Mouse (Mus musculus) liver, embryonic 13.5 days (tissue): Measurements from ENCODE around the gene Pla2g12b. TPM values are rescaled to one million over a fixed set of nuclear protein-coding genes. Genes with fewer than 3 reads are reported as not detected.

Experiments used
- ATAC-seq: fragments of 200-750 bp; cut with Nextera tagmentation; 2 replicates; pipeline ENCODE4 v1.8.0; 2017; ENCODE audit warnings: low read depth, mild to moderate bottlenecking, moderate number of reproducible peaks, moderate library complexity
- DNase-seq: peaks from one replicate; pipeline ENCODE4 v3.0.0; 2022
- H3K27ac ChIP-seq: fragments of 300-500 bp; sonication (generic); 2 replicates; pipeline ENCODE4 v1.5.1; 2015; ENCODE audit warnings: moderate library complexity, mild to moderate bottlenecking, inconsistent platforms
- H3K27me3 ChIP-seq: fragments of 300-500 bp; sonication (generic); 2 replicates; pipeline ENCODE4 v1.6.1; 2015; ENCODE audit warnings: mild to moderate bottlenecking, inconsistent platforms
- H3K36me3 ChIP-seq: fragments of 300-500 bp; sonication (generic); 2 replicates; pipeline ENCODE4 v1.6.1; 2015; ENCODE audit warnings: mild to moderate bottlenecking, inconsistent platforms
- H3K4me1 ChIP-seq: fragments of 300-500 bp; sonication (generic); replicated peaks from 2 replicates; pipeline ENCODE4 v1.6.1; 2015; ENCODE audit warnings: inconsistent platforms
- H3K4me2 ChIP-seq: fragments of 300-500 bp; sonication (generic); 2 replicates; pipeline ENCODE4 v1.6.1; 2015; ENCODE audit warnings: inconsistent platforms, mild to moderate bottlenecking, moderate library complexity
- H3K4me3 ChIP-seq: fragments of 300-500 bp; sonication (generic); replicated peaks from 2 replicates; pipeline ENCODE4 v1.5.1; 2015; ENCODE audit warnings: mild to moderate bottlenecking, inconsistent platforms
- H3K9ac ChIP-seq: fragments of 300-500 bp; sonication (generic); 2 replicates; pipeline ENCODE4 v1.6.1; 2015; ENCODE audit warnings: mild to moderate bottlenecking, inconsistent platforms
- H3K9me3 ChIP-seq: fragments of 300-500 bp; sonication (generic); replicated peaks from 2 replicates; pipeline ENCODE4 v1.6.1; 2016; ENCODE audit warnings: inconsistent platforms
- WGBS: fragments of 180-500 bp; shearing (Covaris S2); methylation state at CpG from one replicate; pipeline ENCODE4 v1.1.7; 2015; ENCODE audit not compliant: insufficient replicate concordance; 5-methylcytosine and 5-hydroxymethylcytosine counted together
- polyA plus RNA-seq: library from polyadenylated mRNA; unstranded; fragments of >200 nt; fragmentation: Nextera tagmentation; extraction: Ambion mirVana; gene quantifications from 2 replicates; pipeline ENCODE4 v1.2.1, GENCODE M21; 2015

Pla2g12b gene
- polyA plus RNA-seq, 1 experiment from 2014 or later = 45.4 TPM

DNA sequence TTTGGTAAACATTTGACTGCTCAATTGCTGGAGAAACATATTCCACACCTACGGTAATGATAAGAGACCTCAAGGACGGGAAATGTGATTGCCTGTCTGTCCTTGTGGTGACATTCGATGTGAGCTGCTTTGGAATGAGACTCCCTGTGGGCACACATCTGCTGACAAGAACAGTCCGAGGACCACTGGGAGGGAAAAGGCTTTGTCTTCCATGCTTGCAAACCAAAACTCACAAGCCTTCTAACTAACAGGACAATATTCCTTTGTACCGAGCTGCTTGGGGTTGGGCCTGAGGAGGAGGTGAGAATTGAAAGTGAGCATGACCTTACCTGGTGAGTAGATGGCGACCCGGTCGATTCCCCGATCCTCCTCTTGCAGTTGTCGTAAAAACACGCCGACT is 63.8 kb downstream of the Pla2g12b start:
- no peak for DNase-seq
- Histone ChIP-seq H3K4me1 (no peaks in the 10 kb centered on the region), H3K4me2 (no peak overlapping the region), H3K9ac (no peak overlapping the region), H3K9me3 (no peaks in the 10 kb centered on the region), H3K27ac (no peak overlapping the region), H3K36me3 (no peaks in the 10 kb centered on the region), H3K4me3 (no peak overlapping the region), H3K27me3 (no peaks in the 10 kb centered on the region)
- 79% methylated on average over 12 of the region's 12 CpGs for WGBS
- no peak for ATAC-seq

DNA sequence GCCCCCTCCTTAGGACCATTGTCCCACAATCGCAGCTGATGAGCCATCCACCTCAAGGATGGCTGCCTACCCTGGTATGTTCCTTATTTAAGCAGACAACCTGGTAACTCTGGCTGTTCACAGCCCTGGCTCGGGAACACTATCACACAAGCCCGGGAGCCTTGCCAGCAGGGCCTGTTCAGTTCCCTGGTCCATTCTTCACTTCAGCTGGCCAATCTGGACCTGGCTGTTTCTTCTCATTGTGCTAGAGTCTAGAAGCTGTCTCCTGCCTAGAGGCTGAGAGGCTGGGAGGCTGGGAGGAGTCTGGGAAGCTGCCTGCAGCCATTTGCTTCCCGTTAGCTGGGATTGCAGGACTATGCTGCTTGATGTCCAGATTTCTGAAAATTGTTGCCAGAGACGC is 67.0 kb downstream of the Pla2g12b start:
- Histone ChIP-seq H3K27ac (no peak overlapping the region), H3K9me3 (no peaks in the 10 kb centered on the region), H3K36me3 (no peaks in the 10 kb centered on the region), H3K4me1 (no peaks in the 10 kb centered on the region), H3K9ac (no peak overlapping the region), H3K4me3 (no peak overlapping the region), H3K27me3 (no peaks in the 10 kb centered on the region), H3K4me2 (no peak overlapping the region)
- no peak for DNase-seq
- 71% methylated on average over 5 of the region's 5 CpGs for WGBS
- ATAC-seq = no peak

Other genes with a start within 250 kb of the Pla2g12b start
- gene Sept10, start 181.8 kb upstream of the Pla2g12b start, polyA plus RNA-seq = 11.5 and 14.3 TPM in 2 replicates
- 1.5 and 2.1 TPM in 2 replicates for gene Sowahc, start 181.7 kb upstream of the Pla2g12b start, polyA plus RNA-seq
- gene P4ha1, start 80.4 kb upstream of the Pla2g12b start, polyA plus RNA-seq = 13.9 and 16.9 TPM in 2 replicates
- gene Gm10273, start 8.0 kb upstream of the Pla2g12b start, polyA plus RNA-seq = 4.3 and 12.1 TPM in 2 replicates
- gene Oit3, start 38.1 kb downstream of the Pla2g12b start, polyA plus RNA-seq = 22.1 and 23.5 TPM in 2 replicates
- not detected in 2 replicates for gene Gm10322, start 212.4 kb downstream of the Pla2g12b start, polyA plus RNA-seq
- 10.6 and 13.6 TPM in 2 replicates for gene Mcu, start 213.0 kb downstream of the Pla2g12b start, polyA plus RNA-seq